Mouse (Mus musculus) liver, postnatal 0 days (tissue): ENCODE results near the gene Serpine1.

ENCODE experiments used
- CTCF ChIP-seq: sonication (generic); IDR thresholded peaks from 2 replicates; pipeline ENCODE4 v1.5.1; 2016; ENCODE audit warnings: antibody characterized with exemption, low read depth
- EP300 ChIP-seq: IDR thresholded peaks from 2 replicates; pipeline ENCODE4 v1.6.1; 2016; ENCODE audit warnings: antibody characterized with exemption, low read depth, mild to moderate bottlenecking

- no peak for TF ChIP-seq CTCF
- no peak for TF ChIP-seq EP300
Measured at GRCm38 (mm10) chr5:137076191-137076930, 4.3 kb upstream of the Serpine1 start.
